Mouse (Mus musculus) neural tube, embryonic 10.5 days (tissue): ENCODE data around the gene Gm49318.

ENCODE experiments used
- DNase-seq: peaks from one replicate; pipeline ENCODE4 v3.0.0-alpha.2; 2017; ENCODE audit warnings: low spot score; ENCODE audit errors: extremely low spot score

The Gm49318 gene

DNA sequence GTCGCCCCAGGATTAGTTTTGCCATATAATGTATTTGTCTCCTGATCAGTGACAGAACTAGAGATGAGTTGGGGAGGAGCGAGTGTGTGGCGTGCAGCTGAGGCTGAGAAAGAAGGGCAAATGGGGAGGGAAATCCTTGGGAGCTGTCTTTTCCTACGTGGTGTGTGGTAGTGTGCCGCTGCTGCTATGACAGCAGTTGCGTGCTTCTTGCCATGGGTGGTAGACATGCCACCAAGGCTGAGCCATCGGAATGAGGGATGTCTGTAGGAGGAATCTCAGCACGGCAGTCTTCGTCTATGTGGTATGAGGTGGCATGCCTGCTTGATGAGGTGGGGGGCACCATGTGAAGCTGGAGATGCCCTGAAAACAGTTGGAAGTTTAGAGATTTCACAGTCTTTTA, 40.7 kb downstream of the Gm49318 start:
- no peak for DNase-seq

DNA sequence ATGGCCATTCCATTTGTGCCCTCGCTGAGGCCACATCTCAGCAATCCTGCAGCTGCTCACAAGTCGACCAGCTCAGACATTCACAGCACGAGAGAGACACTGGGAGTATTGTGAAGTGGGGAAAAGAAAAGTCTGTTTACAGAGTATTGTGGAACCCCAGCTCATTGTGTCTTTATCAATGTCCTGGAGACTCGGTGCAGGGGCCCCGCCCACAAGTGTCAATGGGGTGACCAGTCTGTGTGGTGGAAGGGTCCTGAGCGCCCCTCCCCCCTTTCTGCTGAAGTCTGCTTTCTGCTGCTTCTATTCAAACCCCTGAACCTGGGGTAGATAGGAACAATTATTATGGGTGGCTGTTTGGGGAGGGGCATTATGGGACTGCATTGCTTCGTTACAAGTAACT, 42.6 kb downstream of the Gm49318 start:
- no peak for DNase-seq

DNA sequence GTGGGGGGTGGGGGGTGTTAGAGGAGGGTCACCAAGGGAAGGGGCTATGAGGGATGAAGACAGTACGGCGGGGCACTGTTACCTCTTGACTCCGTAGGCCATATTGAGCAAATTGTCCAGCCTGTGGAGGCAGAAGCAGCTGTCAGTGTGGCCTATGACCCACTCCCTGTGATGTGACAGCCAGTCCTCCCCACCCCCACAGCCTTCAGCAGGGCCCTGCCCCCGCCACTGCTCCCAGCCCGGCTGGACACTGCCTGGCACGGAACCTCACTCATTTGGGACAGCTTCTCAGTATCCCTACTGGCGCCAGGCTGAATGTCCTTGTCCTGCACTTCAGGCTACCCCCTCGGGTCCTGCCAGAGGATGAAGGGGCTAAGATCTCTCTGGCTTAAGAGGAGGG, 46.5 kb downstream of the Gm49318 start:
- DNase-seq, result peak; percentile 28

DNA sequence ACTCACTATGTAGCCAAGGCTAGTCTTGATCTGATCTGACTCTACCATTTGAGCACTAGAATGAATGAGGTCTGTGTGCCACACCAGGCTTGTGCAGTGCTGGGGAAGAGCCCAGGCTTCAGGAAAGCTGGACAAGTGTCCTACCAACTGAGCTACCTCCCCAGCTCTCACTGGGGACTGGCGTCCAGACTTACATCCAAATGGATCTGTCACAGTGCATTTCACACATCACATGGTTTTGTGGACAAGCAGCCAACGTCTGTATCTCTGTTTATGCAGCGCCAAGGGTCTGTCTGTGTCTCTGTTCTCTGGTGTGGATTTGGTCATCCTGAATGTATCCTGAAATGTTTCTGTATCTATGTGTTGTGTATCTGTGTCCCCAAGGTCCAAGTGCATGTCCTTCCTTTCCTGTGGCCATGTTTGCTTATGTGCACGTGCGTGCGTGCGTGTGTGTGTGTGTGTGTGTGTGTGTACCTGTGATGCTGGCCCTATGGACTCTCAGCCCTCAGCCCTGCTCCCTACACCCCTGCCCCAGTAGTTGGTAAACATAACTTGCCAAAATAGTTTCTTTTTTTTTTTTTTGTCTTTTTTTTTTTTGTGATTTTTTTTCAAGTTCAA, 53.7 kb downstream of the Gm49318 start:
- no peak for DNase-seq

DNA sequence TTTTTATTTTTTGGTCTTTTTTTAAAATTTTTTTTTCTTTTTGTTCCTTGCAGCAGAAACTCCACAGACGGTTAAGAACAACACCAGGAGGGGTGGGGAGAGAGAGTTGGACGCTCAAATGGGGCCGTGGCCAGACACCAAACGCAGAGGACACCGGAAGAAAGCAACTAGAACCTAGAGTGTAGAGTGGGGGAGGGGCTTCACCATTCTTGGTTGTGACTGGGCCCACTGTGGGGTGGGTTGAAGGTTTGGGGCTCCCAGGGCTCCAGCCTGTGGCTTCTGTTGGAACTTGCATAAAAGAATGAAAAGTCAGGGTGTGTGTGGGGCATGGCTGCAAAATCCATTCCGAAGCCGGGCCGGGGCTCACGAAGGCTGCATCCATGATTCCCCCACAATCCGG, 54.8 kb downstream of the Gm49318 start:
- no peak for DNase-seq

DNA sequence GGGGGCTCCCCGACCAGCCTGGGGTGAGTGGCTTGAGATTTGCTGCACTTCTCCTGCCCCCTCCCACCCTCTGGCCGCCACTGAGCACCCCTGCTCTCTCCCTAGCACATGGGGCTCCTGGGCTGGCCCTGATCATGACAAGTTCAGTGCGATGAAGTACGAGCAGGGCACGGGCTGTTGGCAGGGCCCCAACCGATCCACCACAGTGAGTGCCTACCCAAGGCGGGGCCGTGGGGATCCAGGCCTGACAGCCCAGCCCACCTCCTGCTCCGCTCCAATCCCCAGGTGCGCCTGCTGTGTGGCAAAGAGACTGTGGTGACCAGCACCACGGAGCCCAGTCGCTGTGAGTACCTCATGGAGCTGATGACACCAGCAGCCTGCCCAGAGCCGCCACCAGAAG, 58.3 kb downstream of the Gm49318 start:
- no peak for DNase-seq

DNA sequence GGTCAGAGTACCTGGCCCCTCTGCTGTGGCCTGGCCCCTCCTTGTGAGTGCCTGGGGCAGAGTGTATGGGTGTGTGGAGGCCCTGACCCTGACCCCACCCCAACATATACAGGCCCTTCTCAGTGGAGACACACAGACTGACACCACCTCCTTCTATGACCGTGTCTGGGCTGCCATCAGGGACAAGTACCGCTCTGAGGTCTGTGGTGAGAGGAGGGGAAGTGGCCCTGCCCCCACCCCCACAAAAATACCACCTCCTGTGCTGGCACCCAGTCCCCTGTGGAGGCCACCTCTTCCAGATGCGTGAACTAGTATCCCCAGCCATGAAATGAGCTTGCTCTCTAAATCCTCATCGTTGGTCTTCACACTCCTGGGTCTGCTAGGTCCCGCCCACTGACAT, 60.0 kb downstream of the Gm49318 start:
- DNase-seq, result no peak

DNA sequence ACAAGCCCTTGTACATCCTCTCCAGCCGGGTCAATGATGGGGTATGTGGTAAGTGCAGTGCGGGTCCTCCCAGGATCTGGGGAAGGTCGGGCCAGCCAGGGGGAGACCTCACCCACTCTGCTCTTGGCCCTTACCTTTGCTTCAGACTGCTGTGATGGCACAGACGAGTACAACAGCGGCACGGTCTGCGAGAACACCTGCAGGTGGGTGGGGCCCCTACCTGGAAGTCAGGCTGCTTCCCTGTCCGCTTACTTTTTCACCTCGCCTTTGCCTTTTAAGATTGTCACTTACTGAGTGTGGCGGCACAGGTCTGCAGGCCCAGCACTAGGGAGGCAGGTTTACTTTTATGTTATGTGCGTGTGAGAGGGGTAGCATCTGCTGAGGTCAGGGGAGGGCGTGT, 66.5 kb downstream of the Gm49318 start:
- DNase-seq, result no peak

DNA sequence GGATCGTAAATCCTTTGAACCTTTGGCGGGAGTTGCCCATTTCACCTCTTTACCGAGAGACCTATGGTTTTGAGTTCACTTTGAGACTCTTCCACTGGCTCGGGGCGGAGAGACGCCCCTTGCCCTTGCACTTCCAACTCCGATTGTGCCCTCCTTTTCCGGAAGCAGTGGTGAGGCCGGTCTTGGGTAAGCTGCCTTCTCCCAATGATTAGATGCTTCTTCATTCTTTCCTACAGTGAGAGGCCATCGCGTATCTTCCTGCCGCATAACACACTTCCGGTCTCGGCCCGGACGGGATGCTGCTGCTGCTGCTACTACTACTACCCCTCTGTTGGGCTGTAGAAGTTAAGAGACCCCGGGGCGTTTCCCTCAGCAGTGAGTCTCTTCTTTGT, 67.9 kb downstream of the Gm49318 start:
- DNase-seq, result no peak

DNA sequence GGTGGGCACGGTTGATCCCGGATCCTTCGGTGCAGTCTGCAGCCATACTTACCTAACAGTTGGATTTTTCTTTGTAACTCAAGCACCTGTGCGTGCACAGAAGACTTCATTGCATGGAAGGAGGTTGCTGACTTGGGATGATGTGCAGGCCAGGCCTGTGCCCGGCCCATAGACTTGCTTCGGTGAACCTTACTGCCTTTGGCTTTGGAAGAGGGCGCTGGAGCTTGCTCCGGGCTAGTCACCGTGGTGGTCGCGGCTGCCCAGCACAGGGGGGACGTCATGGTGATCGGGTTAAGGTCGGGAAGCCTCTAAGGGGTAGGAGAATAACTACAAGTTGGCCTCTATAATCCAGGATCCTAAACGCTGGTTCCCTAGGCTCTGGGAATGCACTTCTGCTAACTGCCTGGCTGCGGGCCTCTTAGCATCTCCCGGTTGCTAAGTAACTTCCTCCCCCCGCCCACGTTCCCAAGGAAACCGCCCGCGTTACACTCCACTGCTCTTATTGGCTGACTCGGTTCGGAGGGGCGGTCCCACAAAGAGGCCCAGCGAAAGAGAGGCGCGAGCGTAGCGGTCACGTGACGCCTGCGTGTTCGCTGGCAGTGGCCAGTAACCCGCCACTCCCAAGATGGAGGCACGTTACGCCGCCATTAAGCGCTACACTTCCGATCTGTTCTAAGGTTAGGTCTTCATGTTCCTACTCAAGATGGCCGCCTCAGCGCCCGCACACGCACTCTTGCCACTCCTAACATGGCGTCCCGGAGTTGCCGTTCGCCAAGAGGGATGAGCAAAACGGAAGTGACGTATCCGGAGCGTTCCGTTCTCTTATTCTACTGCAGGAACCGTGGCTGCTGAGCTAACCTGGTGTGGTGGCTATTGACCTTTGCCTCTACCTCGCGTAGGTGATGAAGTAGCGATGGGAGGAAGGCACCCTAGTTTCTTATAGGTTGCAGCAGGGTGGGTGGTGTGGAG, 68.6 kb downstream of the Gm49318 start, which contains the start of the genes Ccdc151 and Prkcsh:
TSS of gene Ccdc151 (minus strand) at position 441 of the 969 bp plus-strand sequence.
TSS of gene Prkcsh (plus strand) at position 613 of the 969 bp plus-strand sequence.
- peak; percentile 99 for DNase-seq

DNA sequence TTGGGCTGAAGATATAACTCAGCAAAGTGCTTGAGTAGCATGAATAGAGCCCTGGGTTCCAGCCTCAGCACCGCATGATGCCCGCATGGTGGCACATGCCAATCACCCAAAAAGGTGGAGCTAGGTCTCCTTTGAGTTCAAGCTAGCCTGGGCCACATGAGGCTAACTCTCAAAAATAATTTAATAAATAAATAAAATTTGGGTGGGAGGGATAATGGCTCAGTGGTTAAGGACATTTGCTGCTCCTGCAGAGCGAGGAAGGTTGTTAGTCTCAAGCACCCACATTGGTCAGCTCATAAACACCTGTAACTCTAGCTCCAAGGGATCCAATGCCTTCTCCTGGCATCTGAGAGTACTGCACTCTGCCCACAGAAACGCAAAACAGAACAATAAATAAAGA, 69.4 kb downstream of the Gm49318 start:
- no peak for DNase-seq

DNA sequence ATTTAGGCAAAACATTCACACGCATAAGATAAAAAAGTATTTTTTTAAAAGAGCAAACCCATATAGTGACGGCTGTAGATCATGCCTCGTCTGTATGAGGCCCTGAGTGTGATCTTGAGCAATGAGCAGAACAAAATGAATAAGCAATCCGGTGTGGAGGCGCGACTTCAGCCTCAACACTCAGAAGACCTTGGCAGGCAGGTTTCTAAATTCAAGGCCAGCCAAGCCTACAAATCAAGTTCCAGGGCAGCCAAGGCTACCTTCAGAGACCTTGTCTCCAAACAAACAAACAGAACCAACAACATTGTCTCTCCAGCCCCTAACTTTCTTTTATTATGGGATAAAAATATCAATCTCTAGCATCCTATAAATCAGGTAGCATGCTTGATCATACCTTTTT, 70.8 kb downstream of the Gm49318 start:
- DNase-seq, result no peak

DNA sequence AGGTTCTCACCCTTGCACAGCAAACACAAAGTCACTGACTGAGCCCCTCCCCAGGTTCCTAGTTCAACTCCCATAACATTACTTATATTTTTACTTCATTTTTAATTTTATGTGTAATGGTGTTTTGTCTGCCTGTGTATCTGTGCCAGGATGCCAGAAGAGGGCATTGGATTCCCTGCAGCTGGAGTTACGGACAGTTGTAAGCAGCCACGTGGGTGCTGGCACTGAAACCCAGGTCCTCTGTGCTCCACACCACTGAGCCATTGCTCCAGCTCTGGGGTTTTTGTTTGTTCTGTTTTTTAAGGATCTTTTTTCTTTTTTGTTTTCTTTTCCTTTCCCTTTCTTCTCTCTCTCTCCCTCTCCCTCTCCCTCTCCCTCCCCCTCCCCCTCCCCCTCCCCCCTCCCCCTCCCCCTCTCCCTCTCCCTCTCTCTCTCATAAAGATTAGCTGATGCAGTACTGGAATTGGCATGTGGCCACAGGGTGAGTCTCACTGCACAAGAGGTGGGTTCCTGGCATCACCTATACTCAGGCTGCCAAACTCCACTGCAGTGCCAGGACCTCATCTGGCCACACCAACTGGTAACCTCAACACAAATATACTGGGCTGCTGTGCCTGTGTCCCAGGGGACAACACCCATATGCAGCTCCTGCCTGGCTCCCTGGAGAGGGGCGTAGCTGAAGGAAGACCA, 74.7 kb downstream of the Gm49318 start:
- DNase-seq, result no peak

DNA sequence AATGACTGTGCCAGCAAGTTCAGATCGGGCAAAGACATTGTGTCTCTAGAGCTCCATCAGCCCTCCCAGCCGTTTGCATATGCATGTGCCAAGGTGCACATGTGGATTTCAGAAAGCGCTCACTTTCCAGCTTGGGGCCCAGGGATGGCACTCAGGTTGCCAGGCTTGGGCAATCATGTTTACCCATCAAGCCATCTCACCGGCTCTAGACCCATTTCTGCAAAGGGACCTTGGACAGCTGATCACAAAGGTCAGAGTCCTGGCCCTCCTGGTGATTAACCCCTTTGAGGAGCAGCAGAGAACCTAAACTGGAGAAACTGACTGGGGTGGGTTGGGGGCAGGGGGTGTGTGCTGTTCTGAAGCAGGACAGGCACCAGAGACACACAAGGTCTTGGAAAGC, 78.8 kb downstream of the Gm49318 start:
- DNase-seq, result no peak

DNA sequence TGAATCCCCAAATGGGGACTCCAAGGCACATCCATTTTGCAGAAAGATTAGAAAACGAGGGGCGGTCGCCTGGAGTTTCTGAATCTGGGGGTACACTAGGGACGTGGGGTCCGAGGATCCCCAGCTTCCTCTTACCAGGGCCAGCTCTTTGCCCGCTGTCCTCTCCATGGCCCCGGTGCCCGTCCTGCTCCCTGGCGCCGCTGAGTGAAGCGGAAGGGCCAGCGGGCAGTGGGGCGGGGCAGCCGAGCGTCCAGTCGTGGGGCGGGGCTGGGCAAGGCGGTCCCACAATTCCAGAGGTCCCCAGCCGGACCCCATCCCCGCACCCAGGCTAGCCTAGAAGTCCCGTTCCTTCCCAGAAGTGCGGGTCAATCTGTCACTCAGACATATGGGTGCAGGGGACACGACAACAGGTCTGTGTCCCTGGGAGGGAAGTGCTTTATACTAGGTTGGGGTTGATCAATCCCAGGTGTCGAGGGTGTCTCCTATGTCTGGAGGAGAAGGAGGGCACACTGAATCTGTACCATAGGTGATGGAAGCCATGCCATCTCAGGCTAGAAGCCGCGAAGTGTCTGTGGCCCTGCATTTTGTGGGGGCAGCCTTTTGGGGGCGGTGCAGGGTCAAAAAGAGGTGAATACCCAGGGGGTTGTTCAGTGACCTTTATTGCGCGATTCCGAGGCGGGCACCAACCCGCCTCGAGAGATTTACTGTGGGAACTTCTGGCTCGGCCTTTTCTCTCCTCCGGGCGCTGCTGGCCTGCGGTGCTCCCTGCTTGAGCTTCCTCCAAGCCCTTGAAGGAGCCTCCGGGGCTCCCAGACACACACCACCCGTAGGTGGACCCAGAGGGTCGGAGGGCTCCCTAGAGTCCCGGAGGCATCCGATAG, 81.6 kb downstream of the Gm49318 start, which contains the start of gene Rgl3:
TSS of gene Rgl3 (minus strand) at position 217 of the 881 bp plus-strand sequence.
- peak; percentile 69 for DNase-seq

DNA sequence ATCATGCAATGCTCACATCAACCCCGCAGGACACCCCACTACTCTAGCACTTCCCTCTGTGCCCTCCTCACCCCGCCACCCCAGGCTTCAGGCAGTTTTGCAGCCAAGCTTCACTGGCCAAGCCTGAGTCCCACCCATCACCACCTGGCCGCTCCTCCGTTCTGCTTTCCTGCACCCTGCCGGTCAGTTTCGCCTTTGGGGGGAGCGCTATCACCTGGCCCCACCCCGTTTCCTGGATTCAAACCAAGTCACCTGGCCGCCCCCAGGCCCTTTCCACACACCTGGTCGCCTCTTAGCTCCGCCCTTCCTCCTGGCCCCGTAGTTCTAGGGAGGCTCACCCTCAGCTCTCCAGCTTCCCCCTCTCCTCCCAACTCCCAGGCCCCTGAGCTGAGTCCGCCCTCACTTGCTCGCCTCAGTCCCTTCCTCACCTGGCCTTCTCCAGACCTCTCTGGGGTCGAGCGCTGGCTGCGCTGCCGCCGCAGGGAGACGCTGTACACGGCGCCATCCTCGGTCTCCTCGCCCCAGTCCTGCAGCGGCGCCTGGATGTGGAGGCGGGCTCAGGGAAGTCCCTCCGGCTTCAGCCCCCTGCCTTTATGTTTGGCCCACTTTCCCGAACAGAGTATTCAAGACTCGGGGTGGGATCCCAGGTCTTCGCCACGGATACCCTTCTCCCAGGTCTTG, 82.5 kb downstream of the Gm49318 start:
- peak; percentile 45 for DNase-seq

DNA sequence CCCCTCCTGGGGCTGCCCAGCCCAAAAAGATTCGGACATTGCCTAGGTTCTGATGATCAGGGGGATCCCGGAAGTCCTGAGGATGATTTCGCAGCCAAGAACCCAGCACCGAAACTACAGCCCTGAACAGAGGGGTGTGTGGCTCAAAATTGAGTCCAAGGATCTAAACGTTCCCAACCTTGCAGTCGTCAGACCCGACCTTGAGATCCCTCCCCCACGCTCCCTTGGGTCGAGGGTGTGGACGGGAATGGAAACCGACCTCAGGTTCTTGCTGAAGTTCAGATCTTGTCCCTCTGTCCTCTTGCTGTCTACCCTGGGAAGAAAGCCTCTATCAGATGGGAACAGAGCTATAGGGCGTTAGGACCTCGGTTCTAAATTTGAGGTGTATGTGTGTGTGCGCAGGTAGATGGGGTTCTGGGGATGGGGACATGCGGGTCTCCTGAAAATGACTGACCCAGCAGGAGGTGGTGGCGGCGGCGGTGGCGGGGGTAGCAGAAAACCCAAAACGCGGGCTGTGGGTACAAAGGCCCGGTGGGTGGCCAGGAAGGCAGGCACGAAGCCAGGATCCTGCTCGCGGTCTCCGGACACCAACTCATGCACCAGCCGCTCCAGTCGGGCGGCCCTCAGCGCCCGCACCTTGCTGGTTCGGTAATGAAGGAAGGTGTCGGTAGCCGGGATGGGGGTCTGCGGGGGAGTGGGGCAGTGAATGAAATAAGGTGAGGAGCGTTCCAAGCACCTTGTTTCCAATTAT, 83.3 kb downstream of the Gm49318 start:
- DNase-seq, result peak; percentile 18
